Mouse (Mus musculus) cortical plate, adult 2 months (tissue): ENCODE results near the gene Dpy19l1.

ENCODE experiments used
- CTCF ChIP-seq: fragments of 200-500 bp; IDR thresholded peaks from 2 replicates; pipeline ENCODE4 v1.5.1; 2011; ENCODE audit warnings: mild to moderate bottlenecking, control low read depth, low read length; ENCODE audit not compliant: insufficient read depth; ENCODE audit errors: extremely low read depth
- POLR2A ChIP-seq: fragments of 200-500 bp; IDR thresholded peaks from 2 replicates; pipeline ENCODE4 v1.6.1; 2011; ENCODE audit warnings: mild to moderate bottlenecking, low read length, control low read depth; ENCODE audit not compliant: insufficient read depth; ENCODE audit errors: extremely low read depth

- TF ChIP-seq POLR2A (no peak), CTCF (no peak)
Observed at GRCm38 (mm10) chr9:24418281-24418680, 84.7 kb downstream of the Dpy19l1 start.
